Mouse (Mus musculus) stomach, embryonic 15.5 days (tissue): Measurements from ENCODE around the gene Lce1m. TPM values are rescaled to one million over a fixed set of nuclear protein-coding genes. Genes with fewer than 3 reads are reported as not detected.
A peak's percentile ranks its signal among the peaks of the same experiment; 100 is the strongest.

Source experiments
- ATAC-seq: fragments of 200-750 bp; cut with Nextera tagmentation; 2 replicates; pipeline ENCODE4 v1.8.0; 2017; ENCODE audit warnings: low read depth, moderate number of reproducible peaks, moderate TSS enrichment; ENCODE audit not compliant: insufficient read depth, low FRiP score
- H3K27ac ChIP-seq: fragments of 300-500 bp; sonication (generic); 2 replicates; pipeline ENCODE4 v1.5.1; 2015; ENCODE audit warnings: mild to moderate bottlenecking, inconsistent platforms
- H3K27me3 ChIP-seq: fragments of 300-500 bp; sonication (generic); replicated peaks from 2 replicates; pipeline ENCODE4 v1.6.1; 2015; ENCODE audit warnings: inconsistent platforms
- H3K36me3 ChIP-seq: fragments of 300-500 bp; sonication (generic); 2 replicates; pipeline ENCODE4 v1.6.1; 2015; ENCODE audit warnings: inconsistent platforms
- H3K4me1 ChIP-seq: fragments of 300-500 bp; sonication (generic); 2 replicates; pipeline ENCODE4 v1.6.1; 2015; ENCODE audit warnings: inconsistent platforms
- H3K4me2 ChIP-seq: fragments of 300-500 bp; sonication (generic); 2 replicates; pipeline ENCODE4 v1.6.1; 2015; ENCODE audit warnings: mild to moderate bottlenecking, inconsistent platforms
- H3K4me3 ChIP-seq: fragments of 300-500 bp; sonication (generic); replicated peaks from 2 replicates; pipeline ENCODE4 v1.5.1; 2015; ENCODE audit warnings: inconsistent platforms
- H3K9ac ChIP-seq: fragments of 300-500 bp; sonication (generic); 2 replicates; pipeline ENCODE4 v1.6.1; 2015; ENCODE audit warnings: inconsistent platforms
- H3K9me3 ChIP-seq: fragments of 300-500 bp; sonication (generic); 2 replicates; pipeline ENCODE4 v1.6.1; 2016; ENCODE audit warnings: inconsistent platforms
- WGBS: fragments of 180-500 bp; shearing (Covaris S2); methylation state at CpG from one replicate; pipeline ENCODE4 v1.1.7; 2015; 5-methylcytosine and 5-hydroxymethylcytosine counted together
- polyA plus RNA-seq: library from polyadenylated mRNA; unstranded; fragments of >200 nt; fragmentation: Nextera tagmentation; extraction: Ambion mirVana; gene quantifications from 2 replicates; pipeline ENCODE4 v1.2.1, GENCODE M21; 2015

The Lce1m gene
- polyA plus RNA-seq, 1 experiment from 2014 or later = not detected

GRCm38 (mm10) chr3:93000621-93001020 is 18.2 kb downstream of the Lce1m start:
- Histone ChIP-seq H3K27me3 (no peaks in the 10 kb centered on the region), H3K27ac (no peak overlapping the region), H3K9ac (no peak overlapping the region), H3K4me3 (no peak overlapping the region), H3K4me2 (no peak overlapping the region), H3K9me3 (no peaks in the 10 kb centered on the region), H3K36me3 (no peaks in the 10 kb centered on the region), H3K4me1 (no peaks in the 10 kb centered on the region)
- no peak for ATAC-seq
- 69% methylated on average over 3 of the region's 3 CpGs for WGBS

- no peak overlapping the region for H3K9ac ChIP-seq
- H3K4me3 ChIP-seq = no peak overlapping the region
- no peak overlapping the region for H3K4me2 ChIP-seq
- no peaks in the 10 kb centered on the region for H3K27me3 ChIP-seq
- H3K4me1 ChIP-seq = no peaks in the 10 kb centered on the region
- WGBS = 7% methylated on average over 7 of the region's 7 CpGs
- H3K9me3 ChIP-seq = no peaks in the 10 kb centered on the region
- no peaks in the 10 kb centered on the region for H3K36me3 ChIP-seq
- H3K27ac ChIP-seq = no peak overlapping the region
- peak; percentile 79 for ATAC-seq
These were observed 20.2 kb downstream of the Lce1m start for GRCm38 (mm10) chr3:92998691-92999090.

GRCm38 (mm10) chr3:92991926-92992325 is 26.9 kb downstream of the Lce1m start, which contains the start of gene Lce3f:
TSS of gene Lce3f (plus strand) at chr3:92992226.
- no peak within 1 kb of the TSS for H3K4me3 ChIP-seq
- H3K4me1 ChIP-seq = no peaks in the 10 kb centered on the region
- H3K27ac ChIP-seq = no peak within 1 kb of the TSS
- ATAC-seq = no peak
- H3K36me3 ChIP-seq = no peaks in the 10 kb centered on the region
- no peaks in the 10 kb centered on the region for H3K27me3 ChIP-seq
- H3K4me2 ChIP-seq = no peak within 1 kb of the TSS
- H3K9ac ChIP-seq = no peak within 1 kb of the TSS
- H3K9me3 ChIP-seq = no peaks in the 10 kb centered on the region

- no peak overlapping the region for H3K27ac ChIP-seq
- no peak for ATAC-seq
- 66% methylated on average over 2 of the region's 2 CpGs for WGBS
These were observed 40.4 kb downstream of the Lce1m start for GRCm38 (mm10) chr3:92978484-92978883.

More at GRCm38 (mm10) chr3:92978484-92978883, 40.4 kb downstream of the Lce1m start:
- no peaks in the 10 kb centered on the region for H3K36me3 ChIP-seq
- no peak overlapping the region for H3K9ac ChIP-seq
- no peaks in the 10 kb centered on the region for H3K4me1 ChIP-seq
- no peaks in the 10 kb centered on the region for H3K27me3 ChIP-seq
- H3K9me3 ChIP-seq = no peaks in the 10 kb centered on the region
- no peak overlapping the region for H3K4me2 ChIP-seq
- no peak overlapping the region for H3K4me3 ChIP-seq

Other genes starting within 250 kb of the Lce1m start
- not detected in 2 replicates for gene Lce1i, start 240.2 kb downstream of the Lce1m start, polyA plus RNA-seq
- not detected in 2 replicates for gene Lce1j, start 228.5 kb downstream of the Lce1m start, polyA plus RNA-seq
- not detected in 2 replicates for gene Lce1k, start 211.2 kb downstream of the Lce1m start, polyA plus RNA-seq
- gene Kprp, start 191.8 kb downstream of the Lce1m start, polyA plus RNA-seq = 0.05 TPM in 1 of 2 replicates, not detected in the other
- gene Lce1l, start 167.8 kb downstream of the Lce1m start, polyA plus RNA-seq = not detected in 2 replicates
- gene 2310050C09Rik, start 148.8 kb downstream of the Lce1m start, polyA plus RNA-seq = not detected in 2 replicates
- gene Lce3a, start 92.8 kb downstream of the Lce1m start, polyA plus RNA-seq = 0.62 TPM in 1 of 2 replicates, not detected in the other
- gene Lce3b, start 86.1 kb downstream of the Lce1m start, polyA plus RNA-seq = not detected in 2 replicates
- gene Lce3c, start 74.6 kb downstream of the Lce1m start, polyA plus RNA-seq = not detected in 2 replicates
- not detected in 2 replicates for gene Lce3d, start 61.7 kb downstream of the Lce1m start, polyA plus RNA-seq
- 0.36 TPM in 1 of 2 replicates, not detected in the other for gene Lce3e, start 52.0 kb downstream of the Lce1m start, polyA plus RNA-seq
- 2.3 TPM in 1 of 2 replicates, not detected in the other for gene Lce3f, start 26.8 kb downstream of the Lce1m start, polyA plus RNA-seq
- gene Crct1, start 3.4 kb downstream of the Lce1m start, polyA plus RNA-seq = 3.0 and 22.7 TPM in 2 replicates
- not detected in 2 replicates for gene Gm4858, start 49.8 kb upstream of the Lce1m start, polyA plus RNA-seq
- 0.68 TPM in 1 of 2 replicates, not detected in the other for gene Crnn, start 125.7 kb upstream of the Lce1m start, polyA plus RNA-seq
- gene Flg2, start 178.2 kb upstream of the Lce1m start, polyA plus RNA-seq = not detected in 2 replicates